Mouse (Mus musculus) intestine, embryonic 16.5 days (tissue): ENCODE results near the gene Cdk14. TPM values are rescaled to one million over a fixed set of nuclear protein-coding genes. Genes with fewer than 3 reads are reported as not detected.

ENCODE experiments used
- ATAC-seq: fragments of 200-750 bp; cut with Nextera tagmentation; 2 replicates; pipeline ENCODE4 v1.8.0; 2017; ENCODE audit warnings: moderate TSS enrichment, moderate library complexity
- H3K27ac ChIP-seq: fragments of 300-500 bp; sonication (generic); 2 replicates; pipeline ENCODE4 v1.5.1; 2014; ENCODE audit warnings: mild to moderate bottlenecking, low read length
- H3K27me3 ChIP-seq: fragments of 300-500 bp; sonication (generic); replicated peaks from 2 replicates; pipeline ENCODE4 v1.6.1; 2014; ENCODE audit warnings: low read length, control low read depth, mixed read lengths; ENCODE audit not compliant: control insufficient read depth, insufficient read depth
- H3K36me3 ChIP-seq: fragments of 300-500 bp; sonication (generic); 2 replicates; pipeline ENCODE4 v1.6.1; 2014; ENCODE audit warnings: low read length, control low read depth; ENCODE audit not compliant: control insufficient read depth, insufficient read depth
- H3K4me1 ChIP-seq: fragments of 300-500 bp; sonication (generic); 2 replicates; pipeline ENCODE4 v1.6.1; 2014; ENCODE audit warnings: low read length, control low read depth, mixed read lengths; ENCODE audit not compliant: control insufficient read depth, insufficient read depth
- H3K4me2 ChIP-seq: fragments of 300-500 bp; sonication (generic); 2 replicates; pipeline ENCODE4 v1.6.1; 2014; ENCODE audit warnings: low read depth, low read length, control low read depth
- H3K4me3 ChIP-seq: fragments of 300-500 bp; sonication (generic); 2 replicates; pipeline ENCODE4 v1.5.1; 2014; ENCODE audit warnings: mild to moderate bottlenecking, low read length
- H3K9ac ChIP-seq: fragments of 300-500 bp; sonication (generic); 2 replicates; pipeline ENCODE4 v1.6.1; 2014; ENCODE audit warnings: low read depth, low read length
- H3K9me3 ChIP-seq: fragments of 300-500 bp; sonication (generic); 2 replicates; pipeline ENCODE4 v1.6.1; 2016; ENCODE audit warnings: low read length, control low read depth; ENCODE audit not compliant: control insufficient read depth
- WGBS: fragments of 180-500 bp; shearing (Covaris S2); extraction: QIAGEN DNeasy Blood & Tissue Kit; methylation state at CpG from one replicate; pipeline ENCODE4 v1.1.7; 2014; 5-methylcytosine and 5-hydroxymethylcytosine counted together
- polyA plus RNA-seq: library from polyadenylated mRNA; unstranded; fragments of >200 nt; fragmentation: Nextera tagmentation; extraction: Ambion mirVana; gene quantifications from 2 replicates; pipeline ENCODE4 v1.2.1, GENCODE M21; 2015

Cdk14 gene
- polyA plus RNA-seq, 1 experiment from 2014 or later: 8.9 TPM

- Histone ChIP-seq H3K27ac (no peak overlapping the region), H3K9ac (no peak overlapping the region), H3K27me3 (no peaks in the 10 kb centered on the region), H3K4me2 (no peak overlapping the region), H3K4me1 (no peaks in the 10 kb centered on the region), H3K36me3 (no peaks in the 10 kb centered on the region), H3K9me3 (no peaks in the 10 kb centered on the region), H3K4me3 (no peak overlapping the region)
- 19% methylated on average over 3 of the region's 3 CpGs for WGBS
- no peak for ATAC-seq
These were observed 27.3 kb downstream of the Cdk14 start for GRCm38 (mm10) chr5:5392786-5393185.

- peak overlapping the region; percentile 72 for H3K4me3 ChIP-seq
- peaks cover 2% of the 10 kb centered on the region; the same call in 1 of the 2 replicates for H3K4me1 ChIP-seq
- peak overlapping the region; percentile 81 for H3K9ac ChIP-seq
- peak overlapping the region; percentile 83 for H3K4me2 ChIP-seq
- ATAC-seq: peak; percentile 19; the same call in 1 of the 2 replicates
- no peaks in the 10 kb centered on the region for H3K9me3 ChIP-seq
- H3K36me3 ChIP-seq: no peaks in the 10 kb centered on the region
- 4% methylated on average over 23 of the region's 23 CpGs for WGBS
- H3K27ac ChIP-seq: peak overlapping the region; percentile 84
- no peaks in the 10 kb centered on the region for H3K27me3 ChIP-seq
These were observed 39.1 kb downstream of the Cdk14 start for GRCm38 (mm10) chr5:5380731-5381718.

GRCm38 (mm10) chr5:5379870-5380730 is 40.0 kb downstream of the Cdk14 start:
- Histone ChIP-seq H3K27ac (peak overlapping the region; percentile 84), H3K9ac (peak overlapping the region; percentile 81), H3K4me1 (peaks cover 2% of the 10 kb centered on the region; the same call in 1 of the 2 replicates), H3K36me3 (no peaks in the 10 kb centered on the region), H3K27me3 (no peaks in the 10 kb centered on the region), H3K4me3 (peak overlapping the region; percentile 72), H3K4me2 (peak overlapping the region; percentile 83), H3K9me3 (no peaks in the 10 kb centered on the region)
- WGBS: under 1% methylated on average over 114 of the region's 128 CpGs
- ATAC-seq: peak; percentile 94

GRCm38 (mm10) chr5:5379501-5379869 is 40.6 kb downstream of the Cdk14 start:
- no peaks in the 10 kb centered on the region for H3K9me3 ChIP-seq
- WGBS: 1% methylated on average over 14 of the region's 14 CpGs
- no peaks in the 10 kb centered on the region for H3K27me3 ChIP-seq
- H3K4me3 ChIP-seq: peak overlapping the region; percentile 72
- peaks cover 2% of the 10 kb centered on the region; the same call in 1 of the 2 replicates for H3K4me1 ChIP-seq
- H3K36me3 ChIP-seq: no peaks in the 10 kb centered on the region
- H3K27ac ChIP-seq: peak overlapping the region; percentile 84
- peak overlapping the region; percentile 83 for H3K4me2 ChIP-seq
- ATAC-seq: no peak
- H3K9ac ChIP-seq: peak overlapping the region; percentile 81

- Histone ChIP-seq H3K4me3 (no peak overlapping the region), H3K4me1 (0 out of 2 replicates have a peak, but pooled peaks cover 8% of the 10 kb centered on the region), H3K27me3 (no peaks in the 10 kb centered on the region), H3K36me3 (no peaks in the 10 kb centered on the region), H3K27ac (no peak overlapping the region), H3K9me3 (no peaks in the 10 kb centered on the region), H3K4me2 (no peak overlapping the region), H3K9ac (no peak overlapping the region)
- no peak for ATAC-seq
- 88% methylated on average over 1 of the region's 1 CpGs for WGBS
These were observed 45.7 kb downstream of the Cdk14 start for GRCm38 (mm10) chr5:5374393-5374792.

GRCm38 (mm10) chr5:5373541-5373940 is 46.6 kb downstream of the Cdk14 start:
- 81% methylated on average over 7 of the region's 7 CpGs for WGBS
- no peak for ATAC-seq
- Histone ChIP-seq H3K27me3 (no peaks in the 10 kb centered on the region), H3K4me2 (no peak overlapping the region), H3K36me3 (no peaks in the 10 kb centered on the region), H3K4me3 (no peak overlapping the region), H3K27ac (no peak overlapping the region), H3K9ac (no peak overlapping the region), H3K4me1 (0 out of 2 replicates have a peak, but pooled peaks cover 8% of the 10 kb centered on the region), H3K9me3 (no peaks in the 10 kb centered on the region)

- Histone ChIP-seq H3K4me1 (0 out of 2 replicates have a peak, but pooled peaks cover 8% of the 10 kb centered on the region), H3K27me3 (no peaks in the 10 kb centered on the region), H3K27ac (no peak overlapping the region), H3K9ac (no peak overlapping the region), H3K4me3 (no peak overlapping the region), H3K4me2 (no peak overlapping the region), H3K9me3 (no peaks in the 10 kb centered on the region), H3K36me3 (no peaks in the 10 kb centered on the region)
- WGBS: 63% methylated on average over 5 of the region's 5 CpGs
- no peak for ATAC-seq
These were observed 47.2 kb downstream of the Cdk14 start for GRCm38 (mm10) chr5:5372936-5373335.

GRCm38 (mm10) chr5:5372354-5372753 is 47.8 kb downstream of the Cdk14 start:
- Histone ChIP-seq H3K36me3 (no peaks in the 10 kb centered on the region), H3K27ac (no peak overlapping the region), H3K4me1 (0 out of 2 replicates have a peak, but pooled peaks cover 8% of the 10 kb centered on the region), H3K27me3 (no peaks in the 10 kb centered on the region), H3K4me2 (no peak overlapping the region), H3K4me3 (no peak overlapping the region), H3K9ac (no peak overlapping the region), H3K9me3 (no peaks in the 10 kb centered on the region)
- WGBS: 82% methylated on average over 3 of the region's 3 CpGs
- no peak for ATAC-seq
